ENCODE assay signal across 14 mouse cellular contexts in the genomic region with DNA sequence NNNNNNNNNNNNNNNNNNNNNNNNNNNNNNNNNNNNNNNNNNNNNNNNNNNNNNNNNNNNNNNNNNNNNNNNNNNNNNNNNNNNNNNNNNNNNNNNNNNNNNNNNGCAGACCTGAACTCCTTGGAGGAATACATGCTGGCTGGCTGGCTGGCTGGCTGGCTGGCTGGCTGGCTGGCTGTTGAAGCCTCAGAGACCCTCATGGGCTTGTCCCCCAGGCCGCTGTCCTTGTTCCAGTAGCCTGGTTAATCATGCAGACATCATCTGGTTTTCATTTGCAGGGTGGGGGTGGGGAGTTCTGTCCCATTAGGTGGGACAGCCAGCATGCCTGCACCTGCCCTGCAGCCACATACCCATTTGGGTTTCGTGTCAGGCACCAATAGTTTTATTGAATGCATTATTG.
DNase-seq lines count a peak whose midpoint lies in the region; ATAC-seq lines count a peak whose summit lies in the region.
"Had no signal": no experiment of that assay in that cellular context is flagged by ENCODE, and none has a peak within 500 bp of the region (broad histone marks: within the 10 kb centered on the region; RNA-seq: fewer than 3 reads in every experiment).

No protein-coding gene starts in this region.

- peak; percentile 45 for DNase-seq in embryo, embryonic 11 days
- DNase-seq in forebrain, embryonic 10.5 days (ENCODE audit: extremely low spot score, low spot score): peak; percentile 17
- no peak for DNase-seq in hindbrain, embryonic 14.5 days (ENCODE audit: low spot score)
- no peak for DNase-seq in spleen, postnatal 14 days (ENCODE audit: low spot score in 2 of 2)
- DNase-seq in urinary bladder, postnatal 4 days (ENCODE audit: low spot score in 2 of 2): no peak
- no peak for DNase-seq in c-Kit-positive CD71-positive TER-119-positive erythroid progenitor cells, embryonic 14.5 days (ENCODE audit: low spot score)
- DNase-seq: adrenal gland, postnatal 25 days; cerebellum, adult 2 months; gastrocnemius, adult 2 months; kidney, adult 2 months; liver, embryonic 13.5 days; thymus, adult 18-20 months had no signal

- H3K4me1 ChIP-seq in forebrain, embryonic 10.5 days: peaks cover 37% of the 10 kb centered on the region
- peaks cover 45% of the 10 kb centered on the region for H3K4me1 ChIP-seq in hindbrain, embryonic 14.5 days (replicated peaks; ENCODE audit: control insufficient read depth, insufficient read depth, low read length)
- H3K4me1 ChIP-seq in midbrain, embryonic 15.5 days: peaks cover 40% of the 10 kb centered on the region
- H3K4me1 ChIP-seq: liver, embryonic 13.5 days had no signal

- no peaks in the 10 kb centered on the region for H3K9me3 ChIP-seq in forebrain, embryonic 10.5 days
- H3K9me3 ChIP-seq in hindbrain, embryonic 14.5 days (ENCODE audit: control insufficient read depth, low read length): no peaks in the 10 kb centered on the region
- no peaks in the 10 kb centered on the region for H3K9me3 ChIP-seq in midbrain, embryonic 15.5 days
- H3K9me3 ChIP-seq: liver, embryonic 13.5 days had no signal

- no peak for ATAC-seq in hindbrain, embryonic 14.5 days (ENCODE audit: low FRiP score)
- ATAC-seq in midbrain, embryonic 15.5 days (replicated peaks): no peak

- H3K27ac ChIP-seq in forebrain, embryonic 10.5 days: peak overlapping the region; percentile 75
- H3K27ac ChIP-seq in hindbrain, embryonic 14.5 days: peak overlapping the region; percentile 70
- H3K27ac ChIP-seq in midbrain, embryonic 15.5 days: peak overlapping the region; percentile 61
- H3K27ac ChIP-seq: gastrocnemius, adult 2 months; liver, embryonic 13.5 days had no signal

- no peak overlapping the region for H3K9ac ChIP-seq in hindbrain, embryonic 14.5 days
- no peak overlapping the region for H3K9ac ChIP-seq in midbrain, embryonic 15.5 days
- H3K9ac ChIP-seq: liver, embryonic 13.5 days had no signal

- WGBS in forebrain, embryonic 10.5 days: 29% methylated on average over 2 of the region's 2 CpGs
- WGBS in hindbrain, embryonic 14.5 days: 20% methylated on average over 2 of the region's 2 CpGs
- 20% methylated on average over 2 of the region's 2 CpGs for WGBS in midbrain, embryonic 15.5 days

- H3K27me3 ChIP-seq in forebrain, embryonic 10.5 days (ENCODE audit: poor library complexity, severe bottlenecking): no peaks in the 10 kb centered on the region
- H3K27me3 ChIP-seq in hindbrain, embryonic 14.5 days (ENCODE audit: control insufficient read depth, insufficient read depth, low read length): no peaks in the 10 kb centered on the region
- no peaks in the 10 kb centered on the region for H3K27me3 ChIP-seq in midbrain, embryonic 15.5 days (replicated peaks)
- H3K27me3 ChIP-seq: CH12.LX; liver, embryonic 13.5 days had no signal

- no peaks in the 10 kb centered on the region for H3K36me3 ChIP-seq in forebrain, embryonic 10.5 days (replicated peaks)
- H3K36me3 ChIP-seq in hindbrain, embryonic 14.5 days (replicated peaks; ENCODE audit: control insufficient read depth, insufficient read depth): no peaks in the 10 kb centered on the region
- no peaks in the 10 kb centered on the region for H3K36me3 ChIP-seq in midbrain, embryonic 15.5 days (replicated peaks)
- H3K36me3 ChIP-seq: liver, embryonic 13.5 days had no signal

- no peak overlapping the region for H3K4me2 ChIP-seq in hindbrain, embryonic 14.5 days (replicated peaks)
- no peak overlapping the region for H3K4me2 ChIP-seq in midbrain, embryonic 15.5 days
- H3K4me2 ChIP-seq: liver, embryonic 13.5 days had no signal

- H3K4me3 ChIP-seq in forebrain, embryonic 10.5 days: no peak overlapping the region
- H3K4me3 ChIP-seq in hindbrain, embryonic 14.5 days (replicated peaks; ENCODE audit: low read length): no peak overlapping the region
- H3K4me3 ChIP-seq in midbrain, embryonic 15.5 days: no peak overlapping the region
- H3K4me3 ChIP-seq: gastrocnemius, adult 2 months; liver, embryonic 13.5 days had no signal

Comparison
In these comparisons a context has a peak if more than half of its experiments do, and no peak if none do; other contexts are left out.
1. DNase-seq: peak in embryo, embryonic 11 days (single experiment) and forebrain, embryonic 10.5 days (single experiment); none in hindbrain, embryonic 14.5 days (single experiment), spleen, postnatal 14 days (0 of 2), urinary bladder, postnatal 4 days (0 of 2) and c-Kit-positive CD71-positive TER-119-positive erythroid progenitor cells, embryonic 14.5 days (single experiment).
2. Peak in every context shown above with its lines, with median percentiles within 50 percentile points of each other: H3K27ac ChIP-seq.